Mouse (Mus musculus): ENCODE measurements around the gene St3gal2. TPM values are rescaled to one million over a fixed set of nuclear protein-coding genes. Genes with fewer than 3 reads are reported as not detected.
"Not testable (repeated sequence)": the region's sequence is repeated elsewhere in the genome, so short reads cannot be mapped to it uniquely, and the experiment has no call there.

St3gal2 gene
- polyA plus RNA-seq, 1 experiment = 11.7 TPM

DNA sequence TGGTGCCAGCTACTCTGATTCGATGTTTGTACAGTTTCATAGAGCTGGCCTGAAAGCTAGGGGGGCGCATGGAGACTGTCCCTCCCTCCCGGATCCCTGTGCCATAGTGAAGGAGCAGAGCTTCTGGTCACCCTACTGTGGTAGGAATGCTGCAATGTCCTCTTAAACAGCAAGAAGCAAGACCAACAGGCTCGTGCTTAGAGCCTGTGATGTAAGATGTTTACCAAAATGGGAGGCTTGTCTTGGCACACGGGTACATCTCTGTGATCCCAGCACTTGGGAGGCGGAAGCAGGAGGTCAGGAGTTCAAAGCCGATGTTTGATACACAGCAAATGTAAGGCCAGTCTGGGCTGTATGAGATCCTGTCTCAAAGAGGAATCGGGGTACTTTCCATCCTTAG lies 46.9 kb downstream of the St3gal2 start:
- TF ChIP-seq TAL1 (IDR thresholded peaks at IDR 0.05; ENCODE audit: low read length) (no peak), GATA1 (IDR thresholded peaks at IDR 0.05; ENCODE audit: low read length) (no peak)
- peaks cover 99% of the 10 kb centered on the region for H3K36me3 ChIP-seq (ENCODE audit: control insufficient read depth)
- H3K27me3 ChIP-seq (ENCODE audit: control insufficient read depth) = no peaks in the 10 kb centered on the region

DNA sequence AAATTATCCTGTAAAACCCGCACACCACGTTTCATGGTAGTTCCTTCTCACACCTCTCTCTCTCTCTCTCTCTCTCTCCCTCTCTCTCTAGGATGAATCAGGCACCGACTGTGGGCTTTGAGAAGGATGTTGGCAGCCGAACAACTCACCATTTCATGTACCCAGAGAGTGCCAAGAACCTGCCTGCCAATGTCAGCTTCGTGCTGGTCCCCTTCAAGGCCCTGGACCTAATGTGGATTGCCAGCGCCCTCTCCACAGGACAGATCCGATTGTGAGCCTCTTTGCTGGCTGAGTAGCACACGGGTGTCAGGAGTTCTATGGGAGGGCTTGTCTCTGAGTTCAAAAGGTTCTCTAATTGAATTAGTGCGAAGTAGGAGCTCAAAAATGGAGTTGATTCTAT lies 47.6 kb downstream of the St3gal2 start:
- Histone ChIP-seq H3K4me1 (ENCODE audit: control insufficient read depth) (peaks cover 23% of the 10 kb centered on the region), H3K36me3 (ENCODE audit: control insufficient read depth) (peaks cover 99% of the 10 kb centered on the region), H3K4me3 (replicated peaks) (no peak overlapping the region), H3K27me3 (ENCODE audit: control insufficient read depth) (no peaks in the 10 kb centered on the region), H3K9me3 (ENCODE audit: control insufficient read depth, low read length) (no peaks in the 10 kb centered on the region)
- TF ChIP-seq TAL1 (IDR thresholded peaks at IDR 0.05; ENCODE audit: low read length) = no peak
- no peak for TF ChIP-seq GATA1 (IDR thresholded peaks at IDR 0.05; ENCODE audit: low read length)

More for the DNA sequence above, 46.9 kb downstream of the St3gal2 start:
- no peak overlapping the region for H3K4me3 ChIP-seq (replicated peaks)
- no peaks in the 10 kb centered on the region for H3K9me3 ChIP-seq (ENCODE audit: control insufficient read depth, low read length)
- peaks cover 23% of the 10 kb centered on the region for H3K4me1 ChIP-seq (ENCODE audit: control insufficient read depth)

DNA sequence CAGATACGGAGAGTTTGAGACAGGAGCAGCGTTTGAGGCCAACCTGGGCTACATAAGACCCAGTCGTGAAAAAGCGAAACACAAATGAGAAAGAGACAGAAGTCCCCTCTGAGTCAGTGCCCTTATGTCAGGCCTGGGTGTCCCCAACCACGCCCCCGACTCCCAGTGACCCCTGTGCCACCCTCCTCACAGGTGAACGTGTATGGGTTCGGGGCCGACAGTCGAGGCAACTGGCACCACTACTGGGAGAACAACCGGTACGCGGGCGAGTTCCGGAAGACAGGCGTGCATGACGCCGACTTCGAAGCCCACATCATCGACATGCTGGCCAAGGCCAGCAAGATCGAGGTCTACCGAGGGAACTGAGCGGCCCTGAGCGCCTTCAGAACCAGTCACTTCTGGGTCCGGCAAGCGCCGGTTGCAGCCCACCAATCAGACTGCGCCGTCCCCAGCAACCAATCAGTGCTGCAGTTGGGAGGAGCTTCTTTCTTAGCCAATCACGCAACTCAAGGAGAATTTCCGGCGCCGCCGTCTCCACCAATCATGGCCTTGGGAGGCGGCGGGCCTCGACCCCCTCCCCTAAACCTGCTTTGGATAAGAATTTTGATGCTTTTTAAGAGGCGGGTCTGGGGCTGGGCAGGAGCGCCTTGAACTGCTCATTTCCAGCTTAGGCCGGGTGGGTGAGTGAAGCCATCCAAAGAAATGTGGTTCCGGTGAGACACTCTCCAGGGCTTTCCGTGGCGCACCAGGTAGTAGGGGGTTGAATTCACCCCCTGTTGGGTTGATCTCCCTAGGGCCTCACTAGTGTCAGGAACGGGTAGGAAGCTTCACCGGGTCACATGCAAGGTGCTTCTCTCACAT lies 50.4 kb downstream of the St3gal2 start:
- Histone ChIP-seq H3K9me3 (ENCODE audit: control insufficient read depth, low read length) (no peaks in the 10 kb centered on the region), H3K27me3 (ENCODE audit: control insufficient read depth) (no peaks in the 10 kb centered on the region), H3K36me3 (ENCODE audit: control insufficient read depth) (peaks cover 100% of the 10 kb centered on the region), H3K4me3 (replicated peaks) (peak overlapping the region; percentile 66), H3K4me1 (ENCODE audit: control insufficient read depth) (peaks cover 23% of the 10 kb centered on the region)
- TF ChIP-seq GATA1 (IDR thresholded peaks at IDR 0.05; ENCODE audit: low read length) (no peak), TAL1 (IDR thresholded peaks at IDR 0.05; ENCODE audit: low read length) (no peak)

DNA sequence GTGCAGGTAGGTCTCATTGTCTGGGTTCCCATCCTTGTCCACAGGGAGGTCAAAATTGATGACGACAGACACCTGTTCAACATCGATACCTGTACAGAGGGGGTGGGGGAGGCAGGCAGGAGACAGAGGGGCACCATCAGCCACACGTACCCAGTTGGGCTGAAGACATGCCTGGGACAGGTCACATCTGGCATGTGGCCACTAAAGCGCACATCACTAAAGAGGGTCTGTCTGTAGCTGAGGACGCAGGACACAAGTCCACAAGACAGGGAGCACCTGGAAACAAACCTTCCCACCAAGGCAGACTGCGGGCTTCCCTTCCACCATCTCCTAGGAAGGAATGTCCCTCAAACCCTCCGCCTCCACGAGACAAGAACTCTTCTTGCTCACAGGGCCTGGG lies 56.8 kb downstream of the St3gal2 start:
- H3K27me3 ChIP-seq (ENCODE audit: control insufficient read depth); H3K4me3 ChIP-seq (replicated peaks); H3K9me3 ChIP-seq (ENCODE audit: control insufficient read depth, low read length); H3K4me1 ChIP-seq (ENCODE audit: control insufficient read depth): not testable (repeated sequence)
- peaks cover 90% of the 10 kb centered on the region for H3K36me3 ChIP-seq (ENCODE audit: control insufficient read depth)

DNA sequence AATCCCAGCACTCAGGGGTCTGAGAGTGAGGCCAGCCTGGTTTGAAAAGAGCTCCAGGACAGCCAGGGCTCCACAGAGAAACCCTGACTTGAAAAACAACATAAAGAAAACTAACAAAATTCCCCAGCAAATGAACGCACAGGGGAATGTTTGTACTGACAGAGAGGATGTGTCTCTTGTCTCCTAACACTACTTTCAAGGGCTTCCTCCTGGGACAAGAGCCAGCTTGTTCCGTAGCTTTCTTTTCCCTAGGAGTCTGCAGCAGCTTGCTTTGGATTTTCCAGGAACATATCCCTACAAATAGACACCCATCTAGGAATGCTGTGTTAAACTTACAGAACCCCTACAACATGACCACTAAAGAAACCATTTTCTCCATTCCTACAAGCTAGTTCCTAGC lies 58.3 kb downstream of the St3gal2 start:
- H3K4me1 ChIP-seq (ENCODE audit: control insufficient read depth); H3K4me3 ChIP-seq (replicated peaks); H3K9me3 ChIP-seq (ENCODE audit: control insufficient read depth, low read length); H3K27me3 ChIP-seq (ENCODE audit: control insufficient read depth): not testable (repeated sequence)
- H3K36me3 ChIP-seq (ENCODE audit: control insufficient read depth) = peaks cover 90% of the 10 kb centered on the region

DNA sequence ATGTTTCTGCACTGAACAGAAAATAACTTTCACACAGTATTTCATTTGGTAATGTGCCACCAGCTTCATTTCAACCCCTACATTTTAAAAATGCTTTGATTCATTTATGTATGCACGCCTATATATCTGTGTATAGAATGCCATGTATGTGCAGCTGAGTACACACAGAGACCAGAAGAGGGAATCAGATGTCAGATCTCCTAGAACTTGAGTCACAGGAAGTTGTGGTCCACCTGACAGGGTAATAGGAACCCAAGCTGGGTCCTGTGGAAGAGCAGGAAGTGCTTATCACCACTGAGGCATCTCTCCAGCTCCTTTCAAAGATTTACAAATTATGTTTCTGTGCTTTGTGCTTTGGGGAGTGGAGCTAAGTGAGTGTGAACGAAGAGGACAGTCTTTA lies 61.6 kb downstream of the St3gal2 start:
- Histone ChIP-seq H3K36me3 (ENCODE audit: control insufficient read depth) (peaks cover 91% of the 10 kb centered on the region), H3K27me3 (ENCODE audit: control insufficient read depth) (no peaks in the 10 kb centered on the region), H3K4me3 (replicated peaks) (no peak overlapping the region), H3K9me3 (ENCODE audit: control insufficient read depth, low read length) (no peaks in the 10 kb centered on the region), H3K4me1 (ENCODE audit: control insufficient read depth) (no peaks in the 10 kb centered on the region)
- TF ChIP-seq GATA1 (IDR thresholded peaks at IDR 0.05; ENCODE audit: low read length) (no peak), TAL1 (IDR thresholded peaks at IDR 0.05; ENCODE audit: low read length) (no peak)

DNA sequence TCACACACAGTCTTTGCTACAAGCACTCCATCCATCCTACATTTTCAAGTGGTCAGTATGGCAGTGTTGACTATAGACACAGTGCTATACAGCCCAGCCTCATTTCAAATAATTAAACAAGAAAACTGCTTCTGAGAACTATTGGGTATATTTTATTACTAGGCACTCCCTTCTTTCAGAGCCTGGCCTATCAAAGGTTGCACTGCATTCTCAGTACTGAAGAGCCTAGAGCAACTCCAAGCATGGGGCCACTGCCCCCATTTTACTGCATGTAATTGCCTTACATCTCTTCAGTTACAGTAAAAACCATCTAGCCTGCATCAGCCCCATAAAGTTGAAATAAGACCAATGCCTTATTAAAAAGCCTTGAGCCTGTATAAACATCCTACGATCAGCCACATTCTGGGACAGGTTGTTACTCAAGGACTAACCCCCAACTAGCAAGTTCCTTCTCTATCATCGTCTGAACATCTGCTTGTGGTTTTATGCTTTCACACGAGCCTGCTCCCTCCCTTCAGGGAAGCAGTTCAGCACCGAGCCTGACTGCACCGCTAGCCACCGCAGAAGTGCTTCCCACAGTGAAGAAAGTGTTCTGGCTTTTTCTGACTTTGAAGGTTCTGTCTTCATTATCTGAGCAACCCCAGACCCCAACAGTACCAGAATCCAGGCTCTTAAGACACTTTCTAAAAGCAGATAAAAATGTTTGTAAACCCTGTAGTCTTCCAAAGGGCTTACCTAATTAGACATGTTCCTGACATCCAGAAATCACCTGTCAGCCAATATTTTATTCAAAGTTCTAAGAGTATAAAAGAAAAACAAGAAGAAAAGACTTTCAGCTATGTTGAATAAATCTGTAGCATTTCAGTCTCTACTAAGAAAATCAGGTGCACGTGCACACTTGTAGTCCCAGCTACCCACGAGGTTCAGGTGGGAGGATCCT lies 68.4 kb downstream of the St3gal2 start:
- H3K4me1 ChIP-seq (ENCODE audit: control insufficient read depth) = peaks cover 34% of the 10 kb centered on the region

DNA sequence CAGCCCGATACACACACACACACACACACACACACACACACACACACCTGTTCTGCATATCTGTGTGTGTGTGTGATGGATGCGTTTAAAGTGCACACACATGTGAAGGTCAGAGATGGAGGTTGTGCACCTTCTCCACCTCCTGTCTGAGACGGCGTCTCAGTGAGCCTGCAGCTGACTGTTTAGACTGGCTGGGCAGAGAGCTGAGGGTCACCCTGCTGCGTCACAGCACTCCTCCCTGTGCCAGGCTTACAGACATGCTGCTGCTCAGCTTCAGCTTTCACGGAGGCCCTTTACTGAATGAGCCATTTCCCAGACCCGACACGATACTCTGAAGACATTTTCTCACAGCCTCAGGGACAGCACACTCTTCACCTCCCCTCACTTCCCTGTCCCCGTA lies 70.3 kb downstream of the St3gal2 start:
- Histone ChIP-seq H3K9me3 (ENCODE audit: control insufficient read depth, low read length) (no peaks in the 10 kb centered on the region), H3K4me1 (ENCODE audit: control insufficient read depth) (peaks cover 46% of the 10 kb centered on the region), H3K27me3 (ENCODE audit: control insufficient read depth) (no peaks in the 10 kb centered on the region), H3K36me3 (ENCODE audit: control insufficient read depth) (peaks cover 91% of the 10 kb centered on the region), H3K4me3 (replicated peaks) (no peak overlapping the region)
- TF ChIP-seq GATA1 (IDR thresholded peaks at IDR 0.05; ENCODE audit: low read length) = no peak
- no peak for TF ChIP-seq TAL1 (IDR thresholded peaks at IDR 0.05; ENCODE audit: low read length)

More for the DNA sequence above, 68.4 kb downstream of the St3gal2 start:
- Histone ChIP-seq H3K27me3 (ENCODE audit: control insufficient read depth) (no peaks in the 10 kb centered on the region), H3K36me3 (ENCODE audit: control insufficient read depth) (peaks cover 93% of the 10 kb centered on the region), H3K9me3 (ENCODE audit: control insufficient read depth, low read length) (no peaks in the 10 kb centered on the region), H3K4me3 (replicated peaks) (no peak overlapping the region)
- TF ChIP-seq TAL1 (IDR thresholded peaks at IDR 0.05; ENCODE audit: low read length) = no peak
- no peak for TF ChIP-seq GATA1 (IDR thresholded peaks at IDR 0.05; ENCODE audit: low read length)
